Mouse (Mus musculus): ENCODE results near the gene Enthd1. TPM values are rescaled to one million over a fixed set of nuclear protein-coding genes. Genes with fewer than 3 reads are reported as not detected.

Gene Enthd1
- polyA plus RNA-seq, 2 experiments, result not detected

DNA sequence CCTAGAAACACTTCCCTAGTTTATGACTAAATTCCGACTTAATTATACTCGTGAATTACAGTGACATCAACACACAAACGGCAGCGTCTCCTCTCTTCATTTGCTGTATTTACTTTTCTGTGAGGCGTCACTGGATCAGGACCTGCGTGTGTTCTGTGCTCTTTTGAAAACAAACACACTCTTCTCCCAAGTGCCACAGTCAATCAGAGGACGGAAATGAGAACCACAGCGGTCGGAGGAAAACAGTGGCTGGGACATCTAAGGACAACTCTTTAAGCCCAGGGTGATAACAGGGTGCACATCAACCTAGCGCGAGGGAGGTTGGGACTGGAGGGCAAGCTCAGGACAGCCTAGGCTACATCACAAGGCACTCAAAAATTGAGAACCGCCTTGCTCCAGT is 5.4 kb downstream of the Enthd1 start:
- 40% methylated on average over 12 of the region's 12 CpGs for WGBS (ENCODE audit: insufficient replicate concordance)

GRCm38 (mm10) chr15:80557745-80558144 is 7.2 kb downstream of the Enthd1 start:
- TF ChIP-seq CTCF (IDR thresholded peaks at IDR 0.05; ENCODE audit: low read depth), result peak; percentile 41
- TF ChIP-seq EP300 (IDR thresholded peaks at IDR 0.05; ENCODE audit: low read depth), result no peak
- 57% methylated on average over 4 of the region's 4 CpGs for WGBS (ENCODE audit: insufficient replicate concordance)
- Histone ChIP-seq H3K27ac (no peak overlapping the region), H3K9ac (replicated peaks) (no peak overlapping the region), H3K4me3 (ENCODE audit: insufficient read depth in 1 of 2, low read depth in 2 of 2, low read length in 2 of 2) (no peak overlapping the region), H3K4me2 (ENCODE audit: low read depth) (no peak overlapping the region), H3K9me3 (ENCODE audit: control insufficient read depth, low read length) (no peaks in the 10 kb centered on the region), H3K4me1 (replicated peaks; ENCODE audit: control insufficient read depth in 2 of 2, insufficient read depth in 2 of 2, low read length in 1 of 2) (peaks cover 0 to 3% of the 10 kb centered on the region in 2 experiments; a peak in 1 of 4 replicates), H3K36me3 (replicated peaks; ENCODE audit: control insufficient read depth, insufficient read depth, low read depth) (no peaks in the 10 kb centered on the region), H3K27me3 (ENCODE audit: control insufficient read depth, insufficient read depth, low read length) (peaks cover 3% of the 10 kb centered on the region)
- ATAC-seq (ENCODE audit: insufficient read depth) (no peak), DNase-seq (ENCODE audit: low read depth in 3 of 3, low spot score in 3 of 3) (no peak)

More for the DNA sequence above, 5.4 kb downstream of the Enthd1 start:
- Histone ChIP-seq H3K4me2 (ENCODE audit: low read depth) (no peak overlapping the region), H3K4me1 (replicated peaks; ENCODE audit: control insufficient read depth in 2 of 2, insufficient read depth in 2 of 2, low read length in 1 of 2) (peaks cover 0 to 3% of the 10 kb centered on the region in 2 experiments; a peak in 1 of 4 replicates), H3K9ac (replicated peaks) (no peak overlapping the region), H3K4me3 (ENCODE audit: insufficient read depth in 1 of 2, low read depth in 2 of 2, low read length in 2 of 2) (no peak overlapping the region), H3K27me3 (ENCODE audit: control insufficient read depth, insufficient read depth, low read length) (peaks cover 3% of the 10 kb centered on the region), H3K36me3 (replicated peaks; ENCODE audit: control insufficient read depth, insufficient read depth, low read depth) (no peaks in the 10 kb centered on the region), H3K27ac (no peak overlapping the region), H3K9me3 (ENCODE audit: control insufficient read depth, low read length) (no peaks in the 10 kb centered on the region)
- DNase-seq (ENCODE audit: low read depth in 3 of 3, low spot score in 3 of 3) (no peak), ATAC-seq (ENCODE audit: insufficient read depth) (no peak)
- TF ChIP-seq CTCF (IDR thresholded peaks at IDR 0.05; ENCODE audit: low read depth) (no peak), EP300 (IDR thresholded peaks at IDR 0.05; ENCODE audit: low read depth) (no peak)

DNA sequence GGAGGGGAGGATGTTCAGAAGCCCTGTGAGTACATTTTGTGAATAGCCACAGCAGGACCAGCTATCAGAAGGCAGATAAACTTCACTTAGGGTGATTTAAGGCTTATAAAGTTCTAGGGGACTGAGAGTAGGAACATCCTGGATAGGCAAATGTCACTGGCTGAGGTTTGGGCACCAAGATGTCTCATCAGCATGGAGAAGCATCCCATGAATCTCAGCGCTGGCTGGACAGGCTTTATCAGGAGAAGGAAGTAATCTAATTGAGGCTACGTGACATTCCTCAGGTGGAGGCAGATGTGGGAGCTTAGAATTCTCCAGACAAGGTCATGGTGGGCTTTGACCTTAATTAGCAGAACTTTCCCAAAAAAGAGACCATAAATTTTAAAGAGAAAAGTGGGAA is 8.9 kb downstream of the Enthd1 start:
- no peaks in the 10 kb centered on the region for H3K9me3 ChIP-seq (ENCODE audit: control insufficient read depth, low read length)
- no peak overlapping the region for H3K4me3 ChIP-seq (ENCODE audit: insufficient read depth in 1 of 2, low read depth in 2 of 2, low read length in 2 of 2)
- TF ChIP-seq CTCF (IDR thresholded peaks at IDR 0.05; ENCODE audit: low read depth), result no peak
- no peak for TF ChIP-seq EP300 (IDR thresholded peaks at IDR 0.05; ENCODE audit: low read depth)
- peaks cover 3% of the 10 kb centered on the region for H3K27me3 ChIP-seq (ENCODE audit: control insufficient read depth, insufficient read depth, low read length)
- ATAC-seq (ENCODE audit: insufficient read depth), result no peak
- peaks cover 0 to 3% of the 10 kb centered on the region in 2 experiments; a peak in 1 of 4 replicates for H3K4me1 ChIP-seq (replicated peaks; ENCODE audit: control insufficient read depth in 2 of 2, insufficient read depth in 2 of 2, low read length in 1 of 2)
- no peak for DNase-seq (ENCODE audit: low read depth in 3 of 3, low spot score in 3 of 3)
- no peak overlapping the region for H3K4me2 ChIP-seq (ENCODE audit: low read depth)
- H3K36me3 ChIP-seq (replicated peaks; ENCODE audit: control insufficient read depth, insufficient read depth, low read depth), result no peaks in the 10 kb centered on the region
- no peak overlapping the region for H3K9ac ChIP-seq (replicated peaks)
- H3K27ac ChIP-seq, result no peak overlapping the region
- 50% methylated on average over 2 of the region's 2 CpGs for WGBS (ENCODE audit: insufficient replicate concordance)

DNA sequence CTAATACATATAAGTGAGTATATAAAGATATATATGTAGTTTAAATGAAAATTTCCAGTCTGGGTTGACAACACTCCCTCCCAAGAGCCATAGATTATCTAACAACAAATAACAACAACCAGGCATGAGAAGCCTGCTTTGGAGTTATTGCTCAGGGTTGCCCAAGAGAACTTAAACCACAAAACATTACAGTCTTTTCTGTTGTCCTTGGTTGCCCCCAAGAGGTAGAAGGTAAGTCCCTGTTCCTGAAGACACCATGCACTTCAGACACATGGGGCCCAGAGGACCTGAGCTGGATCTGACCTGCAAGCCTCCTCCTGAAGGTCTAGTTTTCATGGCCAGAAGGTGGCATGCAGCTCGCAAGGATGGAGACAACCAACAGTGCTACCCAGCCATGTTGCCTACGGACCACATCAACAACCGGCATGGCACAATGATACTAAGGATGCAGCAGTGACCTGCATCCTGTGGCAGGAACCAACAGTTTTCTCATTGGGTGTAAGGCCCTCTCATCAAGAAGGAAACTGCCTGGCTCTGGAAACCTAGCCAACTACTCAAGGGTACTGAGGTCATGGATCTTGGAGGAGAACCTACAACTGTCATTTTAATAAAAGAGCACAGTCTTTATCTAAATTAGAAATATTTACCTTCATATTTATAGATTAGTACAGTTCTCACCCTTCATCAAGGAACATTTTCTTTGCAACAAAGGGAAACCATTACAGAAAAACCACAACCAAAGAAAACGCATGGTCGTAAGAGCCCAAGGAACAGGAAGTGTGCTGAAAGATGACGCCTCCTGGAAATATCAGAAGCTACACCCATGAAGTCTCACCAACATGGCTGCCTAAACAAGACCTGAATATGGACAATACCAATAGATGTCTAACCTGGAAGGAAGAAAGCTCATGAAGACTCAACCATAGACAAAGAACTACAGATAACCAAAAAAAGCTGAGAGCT is 9.8 kb downstream of the Enthd1 start:
- Histone ChIP-seq H3K4me2 (ENCODE audit: low read depth) (no peak overlapping the region), H3K4me3 (ENCODE audit: insufficient read depth in 1 of 2, low read depth in 2 of 2, low read length in 2 of 2) (no peak overlapping the region), H3K9me3 (ENCODE audit: control insufficient read depth, low read length) (no peaks in the 10 kb centered on the region), H3K4me1 (replicated peaks; ENCODE audit: control insufficient read depth in 2 of 2, insufficient read depth in 2 of 2, low read length in 1 of 2) (peaks cover 0 to 3% of the 10 kb centered on the region in 2 experiments; a peak in 1 of 4 replicates), H3K9ac (replicated peaks) (no peak overlapping the region), H3K36me3 (replicated peaks; ENCODE audit: control insufficient read depth, insufficient read depth, low read depth) (no peaks in the 10 kb centered on the region), H3K27me3 (ENCODE audit: control insufficient read depth, insufficient read depth, low read length) (no peaks in the 10 kb centered on the region; the same call in 1 of the 2 replicates), H3K27ac (no peak overlapping the region)
- DNase-seq (ENCODE audit: low read depth in 3 of 3, low spot score in 3 of 3) (no peak), ATAC-seq (ENCODE audit: insufficient read depth) (no peak)
- WGBS (ENCODE audit: insufficient replicate concordance), result 57% methylated on average over 6 of the region's 6 CpGs
- TF ChIP-seq EP300 (IDR thresholded peaks at IDR 0.05; ENCODE audit: low read depth), result no peak
- TF ChIP-seq CTCF (IDR thresholded peaks at IDR 0.05; ENCODE audit: low read depth), result peak; percentile 26

DNA sequence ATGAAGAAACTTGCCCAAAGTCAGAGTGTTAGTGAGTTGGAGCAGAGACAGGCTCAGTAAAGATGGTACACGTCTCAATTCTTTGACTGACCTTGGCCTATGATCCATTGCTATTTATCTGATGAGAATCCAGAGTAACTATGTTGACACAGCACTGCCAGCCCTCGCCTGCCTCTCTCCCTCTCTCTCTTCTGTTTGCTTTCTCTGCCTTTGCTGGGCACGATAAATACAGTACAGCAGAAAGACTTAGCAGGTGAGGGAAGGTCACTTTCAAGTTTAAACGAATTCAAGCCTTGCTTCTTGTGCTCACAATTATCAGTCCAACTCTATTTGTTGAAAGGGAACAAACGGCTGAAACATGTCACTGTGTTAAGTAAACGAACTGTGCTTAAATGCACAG is 19.5 kb downstream of the Enthd1 start:
- H3K4me1 ChIP-seq (replicated peaks; ENCODE audit: control insufficient read depth in 2 of 2, insufficient read depth in 2 of 2, low read length in 1 of 2), result peaks cover 12 to 15% of the 10 kb centered on the region in 2 experiments
- H3K27ac ChIP-seq, result no peak overlapping the region
- H3K36me3 ChIP-seq (replicated peaks; ENCODE audit: control insufficient read depth, insufficient read depth, low read depth), result no peaks in the 10 kb centered on the region
- DNase-seq (ENCODE audit: low read depth in 3 of 3, low spot score in 3 of 3) (no peak), ATAC-seq (ENCODE audit: insufficient read depth) (no peak)
- TF ChIP-seq EP300 (IDR thresholded peaks at IDR 0.05; ENCODE audit: low read depth) (no peak), CTCF (IDR thresholded peaks at IDR 0.05; ENCODE audit: low read depth) (no peak)
- no peak overlapping the region for H3K4me3 ChIP-seq (ENCODE audit: insufficient read depth in 1 of 2, low read depth in 2 of 2, low read length in 2 of 2)
- no peak overlapping the region for H3K4me2 ChIP-seq (ENCODE audit: low read depth)
- no peak overlapping the region for H3K9ac ChIP-seq (replicated peaks)
- 53% methylated on average over 6 of the region's 6 CpGs for WGBS (ENCODE audit: insufficient replicate concordance)
- H3K27me3 ChIP-seq (ENCODE audit: control insufficient read depth, insufficient read depth, low read length), result peaks cover 3% of the 10 kb centered on the region
- no peaks in the 10 kb centered on the region for H3K9me3 ChIP-seq (ENCODE audit: control insufficient read depth, low read length)

Data from liver, embryonic 14.5 days (tissue).